Mouse (Mus musculus) CH12.LX (cell line): Measurements from ENCODE around the gene Rin3.

Experiments used
- CTCF ChIP-seq, 2 experiments: IDR thresholded peaks in 1 of 2; conservative IDR thresholded peaks in 1 of 2; 2 replicates each; pipeline ENCODE4 v1.5.1; 2011 to 2012; ENCODE audit warnings: low read depth in 2 of 2, low read length in 2 of 2, improper control_type of control experiment in 1 of 2, inconsistent platforms in 1 of 2, mild to moderate bottlenecking in 1 of 2, moderate library complexity in 1 of 2
- GABPA ChIP-seq: IDR thresholded peaks from 2 replicates; pipeline ENCODE4 v1.6.1; 2012; ENCODE audit warnings: low read depth, low read length, improper control_type of control experiment, inconsistent platforms; ENCODE audit not compliant: insufficient replicate concordance
- HCFC1 ChIP-seq: IDR thresholded peaks from 2 replicates; pipeline ENCODE4 v1.6.1; 2012; ENCODE audit warnings: low read depth, mild to moderate bottlenecking, inconsistent platforms, low read length, improper control_type of control experiment
- KAT2A ChIP-seq: IDR thresholded peaks from 2 replicates; pipeline ENCODE4 v1.6.1; 2012; ENCODE audit warnings: low read length, improper control_type of control experiment, inconsistent platforms; ENCODE audit not compliant: insufficient replicate concordance
- MYC ChIP-seq: IDR thresholded peaks from 2 replicates; pipeline ENCODE4 v1.6.1; 2011; ENCODE audit warnings: low read depth, mild to moderate bottlenecking, improper control_type of control experiment, low read length
- NELFE ChIP-seq: IDR thresholded peaks from 2 replicates; pipeline ENCODE4 v1.6.1; 2011; ENCODE audit warnings: low read depth, low read length, improper control_type of control experiment
- PAX5 ChIP-seq: IDR thresholded peaks from 2 replicates; pipeline ENCODE4 v1.6.1; 2012; ENCODE audit warnings: low read length, inconsistent platforms, mixed read lengths
- POLR2A ChIP-seq: IDR thresholded peaks from 2 replicates; pipeline ENCODE4 v1.6.1; 2011; ENCODE audit warnings: low read depth, mild to moderate bottlenecking, improper control_type of control experiment, low read length
- ZC3H11A ChIP-seq: IDR thresholded peaks from 2 replicates; pipeline ENCODE4 v1.6.1; 2012; ENCODE audit warnings: low read depth, mild to moderate bottlenecking, inconsistent platforms, low read length, improper control_type of control experiment
- ZMIZ1 ChIP-seq: IDR thresholded peaks from 2 replicates; pipeline ENCODE4 v1.6.1; 2012; ENCODE audit warnings: low read depth, mild to moderate bottlenecking, inconsistent platforms, low read length, improper control_type of control experiment

DNA sequence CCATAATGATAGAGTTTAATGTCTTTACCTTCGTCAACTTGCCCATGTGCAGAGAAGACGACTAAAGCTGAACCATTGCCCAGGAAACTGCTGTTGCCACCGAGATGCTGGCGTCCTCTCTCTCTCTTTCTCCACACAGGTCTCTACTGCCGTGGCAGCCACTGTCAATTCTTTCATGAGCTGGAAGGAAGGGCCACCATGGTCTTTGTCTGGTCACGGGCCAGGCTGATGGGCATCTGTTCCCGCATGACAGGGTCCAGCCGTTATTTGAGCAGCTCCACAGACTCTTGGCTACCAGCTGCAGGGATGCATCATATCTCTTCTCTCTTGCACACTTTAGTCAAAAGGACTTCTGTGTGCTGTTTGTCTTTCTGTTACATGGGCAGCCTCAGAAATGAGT is 16.4 kb upstream of the Rin3 start:
- no peak for TF ChIP-seq CTCF (conservative IDR thresholded peaks at IDR 0.05 in 1 of 2, IDR thresholded peaks at IDR 0.05 in 1 of 2; ENCODE audit: low read depth in 2 of 2, low read length in 2 of 2)
- TF ChIP-seq MYC: no peak
- TF ChIP-seq PAX5: no peak
- no peak for TF ChIP-seq GABPA
- no peak for TF ChIP-seq NELFE
- TF ChIP-seq ZC3H11A: no peak
- TF ChIP-seq HCFC1: no peak
- no peak for TF ChIP-seq ZMIZ1
- no peak for TF ChIP-seq KAT2A
- no peak for TF ChIP-seq POLR2A
